Mouse (Mus musculus): ENCODE data around the gene Syne1.

- no peak for TF ChIP-seq MAFK (IDR thresholded peaks at IDR 0.05; ENCODE audit: borderline replicate concordance, low read depth, low read length)
- no peak for TF ChIP-seq CTCF (IDR thresholded peaks at IDR 0.05 in 2 of 3, conservative IDR thresholded peaks at IDR 0.05 in 1 of 3; ENCODE audit: control insufficient read depth in 1 of 3, insufficient read depth in 1 of 3, low read depth in 2 of 3, low read length in 3 of 3, poor library complexity in 1 of 3, severe bottlenecking in 1 of 3)
- no peak for TF ChIP-seq GATA1 (IDR thresholded peaks at IDR 0.05; ENCODE audit: low read depth, low read length)
- no peak for TF ChIP-seq POLR2A (IDR thresholded peaks at IDR 0.05; ENCODE audit: control insufficient read depth in 1 of 2, insufficient read depth in 1 of 2, low read depth in 1 of 2, low read length in 2 of 2, poor library complexity in 1 of 2)
- TF ChIP-seq MAZ (IDR thresholded peaks at IDR 0.05; ENCODE audit: low read depth, low read length) = no peak
- TF ChIP-seq ZKSCAN1 (IDR thresholded peaks at IDR 0.05; ENCODE audit: low read depth, low read length) = no peak
- no peak for TF ChIP-seq TCF12 (IDR thresholded peaks at IDR 0.05; ENCODE audit: low read depth, low read length)
These were observed 518.9 kb downstream of the Syne1 start for GRCm38 (mm10) chr10:5032192-5033048.

Measured in MEL (cell line).